Mouse (Mus musculus) stomach, postnatal 0 days (tissue): ENCODE data around the gene Pparg.

Source experiments
- CTCF ChIP-seq: IDR thresholded peaks from 2 replicates; pipeline ENCODE4 v1.5.1; 2016; ENCODE audit warnings: antibody characterized with exemption, low read depth, mild to moderate bottlenecking, moderate library complexity
- EP300 ChIP-seq: optimal IDR thresholded peaks from 2 replicates; pipeline ENCODE3; 2016; ENCODE audit warnings: antibody characterized with exemption

- TF ChIP-seq CTCF (no peak), EP300 (no peak)
Observed at GRCm38 (mm10) chr6:115440231-115441006, 79.7 kb downstream of the Pparg start.
